11 mouse cellular contexts compared by ENCODE assay signal in the genomic region with DNA sequence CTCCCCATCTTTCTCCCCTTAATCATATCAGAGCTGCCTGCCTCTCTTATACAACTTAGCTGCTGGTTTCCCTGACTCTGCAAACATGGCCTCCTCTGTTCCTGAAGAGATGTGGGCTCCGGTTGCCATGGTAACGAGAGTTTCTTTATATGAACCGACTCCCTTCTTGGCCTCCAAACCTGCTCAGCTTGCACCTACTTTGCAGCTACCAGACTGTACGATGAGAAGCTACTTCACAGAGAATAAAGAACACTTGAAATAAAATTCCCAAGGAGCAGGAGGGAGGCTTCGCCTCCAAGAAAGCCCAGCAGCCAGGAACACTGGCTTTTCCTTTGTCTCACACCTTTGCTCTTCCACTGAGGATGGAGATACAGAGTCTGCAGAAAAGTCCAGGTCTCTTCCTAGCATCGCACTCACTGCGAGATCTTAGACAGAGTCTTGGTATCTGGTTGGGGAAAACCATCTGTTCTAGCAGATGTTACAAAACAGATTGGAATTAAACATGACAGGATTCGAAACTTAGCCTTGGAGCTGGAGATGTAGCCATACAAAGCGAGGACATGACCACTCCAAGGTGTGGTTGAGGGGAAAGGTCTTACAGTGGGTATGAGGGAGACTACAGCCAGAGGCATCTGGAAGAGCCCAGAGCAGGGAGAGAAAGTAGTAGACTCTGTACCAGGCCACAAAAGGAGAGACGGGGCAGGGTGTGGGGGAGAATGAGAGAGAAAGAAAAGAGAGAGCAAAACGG. TPM values are rescaled to one million over a fixed set of nuclear protein-coding genes. Genes with fewer than 3 reads are reported as not detected.
A peak's percentile ranks its signal among the peaks of the same experiment; 100 is the strongest.
DNase-seq lines count a peak whose midpoint lies in the region; ATAC-seq and TF ChIP-seq lines count a peak whose summit lies in the region.
"Had no signal": no experiment of that assay in that cellular context is flagged by ENCODE, and none has a peak within 500 bp of the region (broad histone marks: within the 10 kb centered on the region; RNA-seq: fewer than 3 reads in every experiment).

No protein-coding gene starts in this region.

- peak; percentile 62; the same call in 1 of the 2 replicates for ATAC-seq in lung, embryonic 15.5 days (ENCODE audit: borderline replicate concordance, extremely low read depth, low FRiP score, low TSS enrichment)
- ATAC-seq: Patski had no signal

- no peak for TF ChIP-seq POLR2A in lung, adult 2 months (IDR thresholded peaks at IDR 0.05; ENCODE audit: borderline replicate concordance, extremely low read depth, low read depth, low read length)

- intact Hi-C loops in heart, postnatal 14 days (cut with DNase I) = no loop called here

- peaks cover 14% of the 10 kb centered on the region; the same call in 1 of the 2 replicates for H3K4me1 ChIP-seq in lung, embryonic 15.5 days
- no peaks in the 10 kb centered on the region for H3K4me1 ChIP-seq in lung, adult 2 months (ENCODE audit: control insufficient read depth, insufficient read depth, low read length)
- H3K4me1 ChIP-seq: embryonic facial prominence, embryonic 15.5 days had no signal

- H3K9me3 ChIP-seq in lung, embryonic 15.5 days = no peaks in the 10 kb centered on the region
- H3K9me3 ChIP-seq: embryonic facial prominence, embryonic 15.5 days had no signal

- H3K9ac ChIP-seq in lung, embryonic 15.5 days = no peak overlapping the region
- H3K9ac ChIP-seq: embryonic facial prominence, embryonic 15.5 days had no signal

- peak overlapping the region; percentile 86 for H3K27ac ChIP-seq in lung, embryonic 15.5 days
- H3K27ac ChIP-seq: embryonic facial prominence, embryonic 15.5 days had no signal

- no peaks in the 10 kb centered on the region for H3K27me3 ChIP-seq in lung, embryonic 15.5 days
- H3K27me3 ChIP-seq: embryonic facial prominence, embryonic 15.5 days; Patski had no signal

- H3K4me3 ChIP-seq in lung, embryonic 15.5 days = no peak overlapping the region
- no peak overlapping the region for H3K4me3 ChIP-seq in lung, adult 2 months (replicated peaks; ENCODE audit: extremely low read depth, low read depth, low read length)
- H3K4me3 ChIP-seq: embryonic facial prominence, embryonic 15.5 days had no signal

- H3K36me3 ChIP-seq in lung, embryonic 15.5 days = no peaks in the 10 kb centered on the region
- H3K36me3 ChIP-seq: embryonic facial prominence, embryonic 15.5 days had no signal

- DNase-seq in lung, adult 2 months = no peak
- peak; percentile 35 for DNase-seq in forelimb bud, embryonic 11.5 days (ENCODE audit: low read depth, low spot score)
- DNase-seq in left cerebral cortex, adult 8-10 months (ENCODE audit: low spot score in 2 of 2) = peak; percentile 48 to 89
- peak; percentile 76 for DNase-seq in right cerebral cortex, postnatal 25 days
- no peak for DNase-seq in heart, postnatal 14 days
- no peak for DNase-seq in urinary bladder, postnatal 36 days (ENCODE audit: low spot score in 2 of 2)
- no peak for DNase-seq in adrenal gland, postnatal 14 days

- H3K4me2 ChIP-seq in lung, embryonic 15.5 days = no peak overlapping the region
- H3K4me2 ChIP-seq: embryonic facial prominence, embryonic 15.5 days had no signal

- WGBS in lung, embryonic 15.5 days = 55% methylated on average over 11 of the region's 11 CpGs
- WGBS in lung, adult 2 months = 61% methylated on average over 11 of the region's 11 CpGs

- no peak for TF ChIP-seq CTCF in lung, adult 2 months (IDR thresholded peaks at IDR 0.05; ENCODE audit: insufficient read depth, low read length)

RNA-seq across cellular contexts. Expression of a gene that starts 20.3 kb away (rescaled TPM):
- polyA plus RNA-seq in lung, embryonic 15.5 days (2015; fragmentation: Nextera tagmentation; extraction: Ambion mirVana) = 0.11 and 0.60 TPM in 2 replicates
- 2.8 and 3.5 TPM in 2 replicates for polyA plus RNA-seq in lung, adult 2 months (2012; rRNA removed)
- total RNA-seq in left cerebral cortex, adult 8-10 months (2022) = 1 to 10 TPM; 1.5 to 4.1 (median 2.2) TPM
- 1 to 10 TPM in 1 of 2 experiments, under 1 TPM in 1; 0.41 to 3.6 TPM for total RNA-seq in heart, postnatal 14 days (2021)
- 0.41 and 5.2 TPM in 2 replicates for total RNA-seq in adrenal gland, postnatal 14 days (2021)
- polyA plus RNA-seq: embryonic facial prominence, embryonic 15.5 days; kidney, embryonic 16.5 days had no signal

RNA-seq across cellular contexts. Expression of a gene that starts 29.9 kb away (rescaled TPM):
- polyA plus RNA-seq in lung, embryonic 15.5 days (2015; fragmentation: Nextera tagmentation; extraction: Ambion mirVana) = 0.42 and 0.46 TPM in 2 replicates
- polyA plus RNA-seq in lung, adult 2 months (2012; rRNA removed) = 33.3 and 42.0 TPM in 2 replicates
- total RNA-seq in left cerebral cortex, adult 8-10 months (2022) = 10 to 100 TPM in 1 of 4 experiments, 1 to 10 TPM in 3; 1.2 to 11.7 (median 3.9) TPM
- total RNA-seq in heart, postnatal 14 days (2021) = 1 to 10 TPM; 2.6 to 2.9 TPM
- total RNA-seq in adrenal gland, postnatal 14 days (2021) = 2.0 and 2.6 TPM in 2 replicates

Comparison
In these comparisons a context has a peak if more than half of its experiments do, and no peak if none do; other contexts are left out.
1. DNase-seq: peak in forelimb bud, embryonic 11.5 days (single experiment), left cerebral cortex, adult 8-10 months (2 of 2) and right cerebral cortex, postnatal 25 days (single experiment); none in lung, adult 2 months (single experiment), heart, postnatal 14 days (0 of 2), urinary bladder, postnatal 36 days (0 of 2) and adrenal gland, postnatal 14 days (single experiment).